Mouse (Mus musculus) olfactory bulb, adult 2 months (tissue): ENCODE results near the gene Cdkn2d.

ENCODE experiments used
- CTCF ChIP-seq: fragments of 200-500 bp; IDR thresholded peaks from 2 replicates; pipeline ENCODE4 v1.5.1; 2012; ENCODE audit warnings: low read depth, mild to moderate bottlenecking, low read length, moderate library complexity; ENCODE audit not compliant: insufficient read depth
- POLR2A ChIP-seq: fragments of 200-500 bp; IDR thresholded peaks from 2 replicates; pipeline ENCODE4 v1.6.1; 2012; ENCODE audit warnings: mild to moderate bottlenecking, low read depth, low read length, moderate library complexity; ENCODE audit not compliant: insufficient read depth

- TF ChIP-seq POLR2A (no peak), CTCF (no peak)
These were observed 47.3 kb downstream of the Cdkn2d start for GRCm38 (mm10) chr9:21243826-21244427.
